Mouse (Mus musculus) cerebellum, adult 2 months (tissue): ENCODE measurements around the gene Cpeb1. TPM values are rescaled to one million over a fixed set of nuclear protein-coding genes. Genes with fewer than 3 reads are reported as not detected.
"Not testable (repeated sequence)": the region's sequence is repeated elsewhere in the genome, so short reads cannot be mapped to it uniquely, and the experiment has no call there.

Experiments used
- DNase-seq, 2 experiments: peaks; one replicate each; pipeline ENCODE4 v3.0.0; 2021
- H3K27ac ChIP-seq: fragments of 200-500 bp; 2 replicates; pipeline ENCODE4 v1.5.1; 2012; ENCODE audit warnings: low read length, control low read depth, inconsistent platforms; ENCODE audit not compliant: insufficient read depth
- H3K27me3 ChIP-seq: fragments of 200-500 bp; 2 replicates; pipeline ENCODE4 v1.6.1; 2012; ENCODE audit warnings: inconsistent platforms, mild to moderate bottlenecking, low read length, moderate library complexity; ENCODE audit not compliant: control insufficient read depth, insufficient read depth
- H3K4me1 ChIP-seq: fragments of 200-500 bp; 2 replicates; pipeline ENCODE4 v1.6.1; 2011; ENCODE audit warnings: low read length; ENCODE audit not compliant: control insufficient read depth, insufficient read depth
- H3K4me3 ChIP-seq: fragments of 200-500 bp; replicated peaks from 2 replicates; pipeline ENCODE3; 2011; ENCODE audit warnings: mild to moderate bottlenecking, low read depth, low read length, control low read depth; ENCODE audit not compliant: insufficient read depth
- CTCF ChIP-seq: fragments of 200-500 bp; IDR thresholded peaks from 2 replicates; pipeline ENCODE4 v1.5.1; 2011; ENCODE audit warnings: low read depth, mild to moderate bottlenecking, control low read depth, low read length, moderate library complexity, borderline replicate concordance; ENCODE audit not compliant: insufficient read depth
- POLR2A ChIP-seq: fragments of 200-500 bp; IDR thresholded peaks from 2 replicates; pipeline ENCODE4 v1.6.1; 2011; ENCODE audit warnings: low read length, control low read depth, borderline replicate concordance; ENCODE audit not compliant: insufficient read depth
- WGBS: fragments of 180-500 bp; shearing (Covaris S2); methylation state at CpG from one replicate; pipeline ENCODE4 v1.1.7; 2018; 5-methylcytosine and 5-hydroxymethylcytosine counted together
- polyA plus RNA-seq: library from polyadenylated mRNA; depleted of rRNA; stranded (reverse); fragments of >200 nt; gene quantifications from 2 replicates; pipeline ENCODE4 v1.2.3, GENCODE M21; 2012

Cpeb1 gene
- polyA plus RNA-seq, 1 experiment: 89.6 TPM

- H3K4me1 ChIP-seq: no peaks in the 10 kb centered on the region; the same call in 1 of the 2 replicates
- 91% methylated on average over 3 of the region's 3 CpGs for WGBS
- no peak for DNase-seq
- no peak overlapping the region for H3K27ac ChIP-seq
- no peaks in the 10 kb centered on the region for H3K27me3 ChIP-seq
- TF ChIP-seq POLR2A (no peak), CTCF (no peak)
- H3K4me3 ChIP-seq: no peak overlapping the region
These were observed 24.3 kb upstream of the Cpeb1 start for GRCm38 (mm10) chr7:81479531-81480090.

DNA sequence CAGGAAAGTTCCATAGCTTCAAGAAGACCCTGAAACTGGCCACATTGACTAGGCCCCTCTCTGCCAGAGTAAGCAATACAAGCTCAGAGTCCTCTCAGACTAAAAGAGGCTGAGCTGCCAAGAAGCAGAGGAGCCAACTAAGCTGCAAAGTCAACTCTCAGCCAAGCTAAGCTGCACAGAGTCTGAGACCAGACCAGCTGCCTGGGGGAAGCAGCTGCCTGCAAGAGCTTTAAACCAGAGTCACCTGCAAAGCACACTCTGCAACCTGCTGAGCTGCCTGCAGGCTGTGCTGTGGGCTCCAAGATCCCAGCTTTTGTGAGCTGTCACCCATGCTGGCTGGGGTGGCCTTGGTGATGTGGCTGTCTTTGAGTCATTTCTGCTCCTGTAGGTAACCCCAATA lies 23.0 kb upstream of the Cpeb1 start:
- H3K27me3 ChIP-seq, H3K4me3 ChIP-seq, H3K27ac ChIP-seq, DNase-seq, H3K4me1 ChIP-seq: not testable (repeated sequence)

GRCm38 (mm10) chr7:81476833-81477232 lies 21.6 kb upstream of the Cpeb1 start:
- H3K27ac ChIP-seq: no peak overlapping the region
- WGBS: 60% methylated on average over 24 of the region's 24 CpGs
- H3K27me3 ChIP-seq: no peaks in the 10 kb centered on the region
- TF ChIP-seq CTCF (no peak), POLR2A (no peak)
- DNase-seq: no peak
- H3K4me1 ChIP-seq: no peaks in the 10 kb centered on the region
- no peak overlapping the region for H3K4me3 ChIP-seq

DNA sequence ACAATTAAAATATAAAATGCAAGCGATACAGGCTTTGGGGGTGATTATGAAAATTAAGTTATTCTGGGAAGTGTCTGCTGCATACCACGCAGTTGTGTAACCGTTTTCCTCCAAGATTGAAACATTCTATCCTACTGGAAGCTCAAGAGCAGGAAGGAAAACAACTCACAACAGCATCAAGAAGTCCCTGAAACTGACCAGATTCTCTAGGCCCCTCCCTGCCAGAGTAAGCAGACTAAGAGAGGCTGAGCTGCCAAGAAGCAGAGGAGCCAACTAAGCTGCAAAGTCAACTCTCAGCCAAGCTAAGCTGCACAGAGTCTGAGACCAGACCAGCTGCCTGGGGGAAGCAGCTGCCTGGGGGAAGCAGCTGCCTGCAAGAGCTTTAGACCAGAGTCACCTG lies 20.0 kb upstream of the Cpeb1 start:
- WGBS: 84% methylated on average over 3 of the region's 3 CpGs
- H3K27ac ChIP-seq: no peak overlapping the region
- TF ChIP-seq CTCF (no peak), POLR2A (no peak)
- H3K27me3 ChIP-seq: no peaks in the 10 kb centered on the region
- H3K4me3 ChIP-seq: no peak overlapping the region
- no peak for DNase-seq
- H3K4me1 ChIP-seq: no peaks in the 10 kb centered on the region

GRCm38 (mm10) chr7:81464906-81465450 lies 9.7 kb upstream of the Cpeb1 start:
- no peak overlapping the region for H3K27ac ChIP-seq
- no peak overlapping the region for H3K4me3 ChIP-seq
- DNase-seq: peak in 1 of 2 experiments; percentile 3
- H3K4me1 ChIP-seq: no peaks in the 10 kb centered on the region
- TF ChIP-seq CTCF (no peak), POLR2A (no peak)
- no peaks in the 10 kb centered on the region for H3K27me3 ChIP-seq
- WGBS: 78% methylated on average over 9 of the region's 9 CpGs

DNA sequence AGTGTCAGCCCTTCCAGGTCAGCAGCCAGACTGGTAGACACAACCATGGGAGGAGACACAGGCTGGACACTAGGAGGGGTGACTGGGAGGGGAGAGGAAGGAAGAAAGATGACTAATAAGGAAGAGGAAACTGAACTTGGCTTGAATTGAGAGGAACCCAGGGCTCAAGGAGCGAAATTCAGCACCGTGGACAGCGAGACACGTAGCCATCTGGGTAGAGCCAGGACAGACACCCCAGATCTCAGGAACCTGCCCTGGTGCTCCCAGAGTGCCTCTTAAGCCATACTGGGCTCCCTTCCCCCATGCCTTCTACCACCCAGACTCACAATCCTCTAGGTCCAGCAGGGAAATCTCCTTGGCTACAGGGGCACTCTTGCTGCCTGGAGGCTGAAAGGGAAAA lies 8.9 kb upstream of the Cpeb1 start:
- no peaks in the 10 kb centered on the region for H3K27me3 ChIP-seq
- WGBS: 34% methylated on average over 4 of the region's 4 CpGs
- no peak overlapping the region for H3K4me3 ChIP-seq
- H3K4me1 ChIP-seq: no peaks in the 10 kb centered on the region
- peak in 1 of 2 experiments; percentile 3 for DNase-seq
- TF ChIP-seq CTCF (no peak), POLR2A (no peak)
- H3K27ac ChIP-seq: no peak overlapping the region

DNA sequence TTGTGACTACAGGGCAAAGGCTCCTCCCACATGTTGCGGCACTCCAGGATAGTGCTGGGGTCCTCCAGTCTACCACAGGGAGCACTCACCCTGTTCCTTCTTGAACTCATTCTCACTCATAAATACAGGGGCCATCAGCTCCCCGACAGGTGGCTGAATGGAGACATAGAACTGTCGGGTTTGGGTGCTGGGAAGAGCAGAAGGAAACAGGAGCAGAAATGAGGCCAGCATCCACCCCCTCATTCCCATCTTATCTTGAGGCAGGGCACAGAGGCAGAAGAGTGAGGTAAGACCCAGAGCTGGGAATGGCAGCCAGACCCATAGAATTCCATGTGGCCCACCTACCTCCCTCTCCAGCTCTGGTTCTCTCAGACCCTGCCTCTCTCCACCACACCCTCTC lies 7.5 kb upstream of the Cpeb1 start:
- Histone ChIP-seq H3K27ac (no peak overlapping the region), H3K4me3 (no peak overlapping the region), H3K27me3 (no peaks in the 10 kb centered on the region), H3K4me1 (no peaks in the 10 kb centered on the region)
- TF ChIP-seq POLR2A: no peak
- TF ChIP-seq CTCF: no peak
- 80% methylated on average over 3 of the region's 3 CpGs for WGBS
- DNase-seq: no peak

GRCm38 (mm10) chr7:81454331-81455039 lies 780 bp downstream of the Cpeb1 start:
- 1% methylated on average over 70 of the region's 87 CpGs for WGBS
- peak; percentile 52 to 53 for DNase-seq
- Histone ChIP-seq H3K27me3 (no peaks in the 10 kb centered on the region), H3K4me3 (peak overlapping the region; percentile 54), H3K4me1 (0 out of 2 replicates have a peak, but pooled peaks cover 3% of the 10 kb centered on the region), H3K27ac (no peak overlapping the region)
- TF ChIP-seq CTCF (no peak), POLR2A (no peak)
